Mouse (Mus musculus) right cerebral cortex, adult 2 months (tissue): ENCODE measurements at regions not wholly inside any gene's neighbourhood (a gene's known extent, or its start where the extent isn't known, plus 50 kb on each side); places are given as distances from the start of the nearest gene placed in this dataset.

Experiments
- DNase-seq, 2 experiments: peaks; one replicate each; pipeline ENCODE4 v3.0.0; 2021 to 2022; ENCODE audit warnings: low spot score in 2 of 2

DNA sequence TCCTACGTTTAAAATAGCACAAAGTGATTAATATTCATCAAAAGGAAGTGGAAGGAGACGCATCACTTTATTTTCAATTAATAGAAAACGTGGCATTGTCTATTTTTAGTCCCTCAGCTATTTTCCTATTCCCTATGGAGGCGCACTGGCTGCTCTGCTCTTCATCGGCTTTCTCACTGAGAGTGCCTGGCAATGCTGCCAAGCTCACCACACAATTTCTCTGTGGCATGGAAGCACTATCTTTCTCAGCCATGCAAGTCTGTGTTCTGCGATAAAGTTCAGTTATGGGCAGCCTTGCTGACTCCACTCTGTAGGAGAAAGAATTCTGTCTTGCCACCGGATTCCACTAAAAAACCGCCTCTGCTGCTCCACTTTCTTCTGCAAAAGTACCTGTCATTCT, 67.1 kb upstream of the Mgat4c start:
- DNase-seq: peak; percentile 12 to 17
